Mouse (Mus musculus) C2C12 (cell line): Measurements from ENCODE around the gene Gfod1. TPM values are rescaled to one million over a fixed set of nuclear protein-coding genes. Genes with fewer than 3 reads are reported as not detected.

Experiments
- H3K27me3 ChIP-seq: one replicate; pipeline ENCODE4 v1.6.1; 2011; ENCODE audit not compliant: control insufficient read depth, insufficient read depth, insufficient read length
- H3K36me3 ChIP-seq: one replicate; pipeline ENCODE4 v1.6.1; 2011; ENCODE audit not compliant: control insufficient read depth, insufficient read depth
- H3K4me3 ChIP-seq: one replicate; pipeline ENCODE4 v1.5.1; 2011; ENCODE audit warnings: mild to moderate bottlenecking, control low read depth; ENCODE audit not compliant: poor library complexity, insufficient read depth, severe bottlenecking
- H3K79me2 ChIP-seq: one replicate; pipeline ENCODE4 v1.6.1; 2011; ENCODE audit not compliant: control insufficient read depth, insufficient read depth
- H3K79me3 ChIP-seq: one replicate; pipeline ENCODE4 v1.6.1; 2011; ENCODE audit warnings: low read depth, control low read depth
- H3ac ChIP-seq: one replicate; pipeline ENCODE3; 2011; ENCODE audit warnings: low read depth; ENCODE audit not compliant: control insufficient read depth, insufficient read length
- CEBPB ChIP-seq: IDR thresholded peaks from one replicate; pipeline ENCODE4 v1.6.1; 2011; ENCODE audit warnings: low read depth, mild to moderate bottlenecking, control low read depth, moderate library complexity
- CTCF ChIP-seq: IDR thresholded peaks from one replicate; pipeline ENCODE4 v1.5.1; 2011; ENCODE audit not compliant: control insufficient read depth, insufficient read depth, insufficient read length
- FOSL1 ChIP-seq: IDR thresholded peaks from one replicate; pipeline ENCODE4 v1.8.0; 2011; ENCODE audit warnings: mild to moderate bottlenecking, low read length; ENCODE audit not compliant: poor library complexity, insufficient read depth, severe bottlenecking
- MAX ChIP-seq: IDR thresholded peaks from one replicate; pipeline ENCODE4 v1.6.1; 2011; ENCODE audit warnings: mild to moderate bottlenecking, control low read depth
- MYOD1 ChIP-seq: IDR thresholded peaks from one replicate; pipeline ENCODE4 v1.6.1; 2011; ENCODE audit warnings: low read depth; ENCODE audit not compliant: control insufficient read depth, insufficient read length
- MYOG ChIP-seq: IDR thresholded peaks from one replicate; pipeline ENCODE4 v1.6.1; 2011; ENCODE audit not compliant: control insufficient read depth, insufficient read length; ENCODE audit errors: extremely low read depth
- USF1 ChIP-seq: IDR thresholded peaks from one replicate; pipeline ENCODE4 v1.6.1; 2011; ENCODE audit warnings: low read depth, mild to moderate bottlenecking, control low read depth, moderate library complexity
- polyA plus RNA-seq: library from polyadenylated mRNA; unstranded; fragments of >200 nt; fragmentation: generic; extraction: Trizol; gene quantifications from one replicate; pipeline ENCODE4 v1.2.1, GENCODE M21; 2012; ENCODE audit warnings: missing spikeins

The Gfod1 gene
- polyA plus RNA-seq, 1 experiment, result 10.3 TPM

DNA sequence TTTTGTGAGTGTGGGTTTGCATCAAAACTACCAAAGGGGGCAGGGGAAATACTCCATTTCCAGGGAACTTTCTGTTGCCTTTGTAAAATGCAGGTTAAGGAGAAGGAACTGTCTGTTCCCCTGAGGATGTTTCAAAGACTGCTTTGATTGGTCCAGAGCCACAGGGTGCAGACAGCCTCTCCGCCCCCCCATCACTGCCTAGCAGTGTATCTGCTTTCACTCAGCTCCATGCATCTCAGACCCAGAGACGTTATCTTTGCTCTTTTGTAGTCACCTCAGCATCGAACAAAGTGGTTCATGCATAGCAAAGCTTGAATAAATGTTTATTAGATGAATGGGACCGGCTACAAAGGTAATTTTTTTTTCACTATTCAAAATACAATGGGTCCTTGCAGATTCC is 38.9 kb downstream of the Gfod1 start:
- H3K79me3 ChIP-seq, result peaks cover 32% of the 10 kb centered on the region
- TF ChIP-seq CEBPB (no peak), MYOD1 (no peak), FOSL1 (no peak), MYOG (no peak), USF1 (no peak), CTCF (no peak), MAX (no peak)
- H3K4me3 ChIP-seq, result no peak overlapping the region
- H3ac ChIP-seq, result no peak overlapping the region
- no peaks in the 10 kb centered on the region for H3K36me3 ChIP-seq
- peaks cover 82% of the 10 kb centered on the region for H3K79me2 ChIP-seq
- H3K27me3 ChIP-seq, result no peaks in the 10 kb centered on the region

DNA sequence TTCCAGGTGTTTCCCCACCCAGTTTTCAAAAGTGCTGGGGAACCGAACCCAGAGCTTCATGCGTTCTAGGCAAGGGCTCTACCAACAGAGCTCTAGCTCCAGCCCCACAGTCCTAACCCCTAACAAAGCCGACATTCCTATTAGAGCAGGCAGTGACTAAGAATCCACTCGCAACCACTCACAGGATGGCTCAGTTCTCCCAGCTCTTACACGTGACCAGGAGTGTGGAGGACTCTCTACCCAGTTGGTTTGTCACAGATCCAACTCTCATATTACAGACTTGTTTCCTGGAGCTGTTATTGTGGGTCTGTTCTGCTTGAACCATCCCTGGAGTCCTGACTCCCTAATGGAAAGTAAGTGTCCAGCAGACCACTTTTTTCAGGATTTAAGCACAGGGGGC is 40.3 kb downstream of the Gfod1 start:
- H3ac ChIP-seq, result no peak overlapping the region
- peaks cover 27% of the 10 kb centered on the region for H3K79me3 ChIP-seq
- no peak overlapping the region for H3K4me3 ChIP-seq
- peaks cover 82% of the 10 kb centered on the region for H3K79me2 ChIP-seq
- no peaks in the 10 kb centered on the region for H3K36me3 ChIP-seq
- no peaks in the 10 kb centered on the region for H3K27me3 ChIP-seq
- TF ChIP-seq MYOD1 (no peak), USF1 (peak; percentile 86), FOSL1 (no peak), CEBPB (no peak)

DNA sequence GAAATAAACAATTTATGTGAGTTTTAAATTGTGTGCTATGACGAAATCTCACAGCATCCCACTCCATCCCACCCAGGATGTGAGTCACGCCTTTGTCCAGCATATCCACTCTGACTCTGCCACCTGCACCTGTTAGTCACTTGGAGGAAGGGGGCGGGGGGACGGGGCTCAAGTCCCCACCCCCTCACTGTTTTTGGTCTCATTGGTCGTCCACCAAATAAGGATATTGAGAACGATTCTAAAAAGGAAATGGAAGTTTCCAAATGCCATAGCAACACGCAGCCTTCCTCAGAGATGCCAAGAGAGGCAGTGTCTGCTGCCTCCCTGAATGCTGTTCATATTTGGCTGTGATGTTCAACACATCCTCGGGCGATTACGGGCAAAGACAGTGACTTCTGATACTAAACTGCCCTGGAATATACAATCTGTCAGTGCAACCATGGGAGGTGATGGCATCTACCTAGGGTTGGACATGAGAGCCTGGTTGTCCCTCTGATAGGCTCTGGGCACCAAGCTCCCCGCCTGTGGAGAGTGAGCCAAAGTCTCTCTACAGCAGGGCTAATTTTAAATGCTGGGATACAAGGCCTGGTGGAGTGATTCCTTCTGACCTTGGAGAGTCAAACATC is 41.7 kb downstream of the Gfod1 start:
- Histone ChIP-seq H3ac (peak overlapping the region; percentile 48), H3K36me3 (no peaks in the 10 kb centered on the region), H3K27me3 (no peaks in the 10 kb centered on the region), H3K79me3 (peaks cover 17% of the 10 kb centered on the region), H3K79me2 (peaks cover 79% of the 10 kb centered on the region), H3K4me3 (no peak overlapping the region)
- TF ChIP-seq FOSL1 (peak; percentile 42), USF1 (no peak), CEBPB (peak; percentile 88), MAX (peak; percentile 50), MYOD1 (peak; percentile 96)

DNA sequence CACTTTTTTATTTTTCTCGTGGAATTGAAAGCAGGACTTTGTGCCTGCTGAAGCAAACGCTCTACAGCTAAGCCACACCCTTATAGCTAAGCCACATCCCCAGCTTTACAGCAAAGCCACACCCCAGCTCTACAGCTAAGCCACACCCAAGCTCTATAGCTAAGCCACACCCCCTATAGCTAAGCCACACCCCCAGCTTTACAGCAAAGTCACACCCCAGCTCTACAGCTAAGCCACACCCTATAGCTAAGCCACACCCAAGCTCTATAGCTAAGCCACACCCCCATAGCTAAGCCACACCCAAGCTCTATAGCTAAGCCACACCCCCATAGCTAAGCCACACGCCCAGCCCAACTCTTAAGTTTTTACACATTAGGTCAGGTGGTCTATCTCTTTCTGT is 42.7 kb downstream of the Gfod1 start:
- TF ChIP-seq USF1 (peak; percentile 52), CTCF (no peak), MYOD1 (no peak), FOSL1 (no peak)
- Histone ChIP-seq H3K36me3 (no peaks in the 10 kb centered on the region), H3K79me2 (peaks cover 79% of the 10 kb centered on the region), H3K4me3 (no peak overlapping the region), H3K79me3 (peaks cover 19% of the 10 kb centered on the region), H3ac (no peak overlapping the region), H3K27me3 (no peaks in the 10 kb centered on the region)

DNA sequence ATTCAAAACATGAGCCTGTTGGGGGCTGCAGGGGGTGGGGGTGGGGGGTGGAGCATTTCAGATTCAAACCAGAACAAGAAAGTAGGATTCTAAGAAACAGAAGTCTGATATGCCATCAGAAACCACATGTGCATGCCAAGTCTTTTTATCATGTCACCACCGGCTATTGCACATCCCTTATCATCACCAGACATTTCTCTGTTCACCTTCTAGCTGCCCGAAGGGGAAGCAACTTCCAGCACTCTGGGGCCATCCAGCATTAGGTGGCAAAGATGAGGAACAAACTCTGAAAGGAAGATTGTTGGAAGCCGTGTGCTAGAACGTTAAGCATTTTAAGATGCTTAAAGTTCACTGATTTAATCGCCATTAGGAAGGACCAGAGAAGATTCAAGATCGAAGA is 43.2 kb downstream of the Gfod1 start:
- Histone ChIP-seq H3K27me3 (no peaks in the 10 kb centered on the region), H3K4me3 (no peak overlapping the region), H3K36me3 (no peaks in the 10 kb centered on the region), H3K79me2 (peaks cover 77% of the 10 kb centered on the region), H3K79me3 (peaks cover 20% of the 10 kb centered on the region), H3ac (no peak overlapping the region)
- TF ChIP-seq MYOG, result no peak
- no peak for TF ChIP-seq USF1
- TF ChIP-seq MYOD1, result no peak
- no peak for TF ChIP-seq FOSL1
- TF ChIP-seq CTCF, result no peak
- no peak for TF ChIP-seq MAX
- TF ChIP-seq CEBPB, result no peak

DNA sequence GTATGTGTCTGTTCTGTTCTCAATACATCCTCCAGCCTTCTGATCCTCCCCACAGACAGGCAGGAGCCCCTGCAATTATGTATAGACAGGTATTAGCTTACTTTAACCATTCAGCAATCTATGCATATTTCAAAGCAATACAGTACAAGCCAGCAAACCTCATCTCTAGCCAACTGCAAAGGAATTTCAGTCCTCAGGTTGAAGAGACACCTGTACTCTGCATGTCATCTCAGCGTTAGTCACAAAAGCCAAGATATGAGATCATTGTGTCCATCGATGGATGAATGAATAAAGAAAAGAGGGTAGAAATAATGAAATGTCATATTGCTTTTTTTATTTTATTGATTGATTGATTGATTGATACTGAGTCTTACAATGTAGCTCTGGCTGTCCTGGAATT is 47.5 kb downstream of the Gfod1 start:
- H3K79me3 ChIP-seq, result peaks cover 21% of the 10 kb centered on the region
- H3K27me3 ChIP-seq, result no peaks in the 10 kb centered on the region
- H3K79me2 ChIP-seq, result peaks cover 85% of the 10 kb centered on the region
- H3ac ChIP-seq, result no peak overlapping the region
- no peak for TF ChIP-seq MYOD1
- no peak for TF ChIP-seq CEBPB
- no peak for TF ChIP-seq USF1
- no peak for TF ChIP-seq CTCF
- TF ChIP-seq FOSL1, result no peak
- TF ChIP-seq MAX, result no peak
- TF ChIP-seq MYOG, result no peak
- no peak overlapping the region for H3K4me3 ChIP-seq
- H3K36me3 ChIP-seq, result no peaks in the 10 kb centered on the region
